Mouse (Mus musculus) E14TG2a.4 (cell line): Measurements from ENCODE around the gene Trabd2b.
A peak's percentile ranks its signal among the peaks of the same experiment; 100 is the strongest.

Source experiments
- H3K27me3 ChIP-seq: 2 replicates; pipeline ENCODE4 v1.6.1; 2014; ENCODE audit warnings: low read length, control low read depth; ENCODE audit not compliant: insufficient read depth
- H3K36me3 ChIP-seq: 2 replicates; pipeline ENCODE4 v1.6.1; 2014; ENCODE audit warnings: low read length, control low read depth; ENCODE audit not compliant: insufficient read depth
- H3K4me1 ChIP-seq: replicated peaks from 2 replicates; pipeline ENCODE4 v1.6.1; 2014; ENCODE audit warnings: low read depth, low read length, control low read depth
- H3K4me3 ChIP-seq: replicated peaks from 2 replicates; pipeline ENCODE4 v1.5.1; 2014; ENCODE audit warnings: mild to moderate bottlenecking, low read length
- H3K9me3 ChIP-seq: 2 replicates; pipeline ENCODE4 v1.6.1; 2014; ENCODE audit warnings: low read length, control low read depth
- CTCF ChIP-seq: conservative IDR thresholded peaks from 2 replicates; pipeline ENCODE4 v1.5.1; 2014; ENCODE audit warnings: low read length
- NANOG ChIP-seq: IDR thresholded peaks from 2 replicates; pipeline ENCODE4 v1.6.1; 2014; ENCODE audit warnings: borderline replicate concordance, low read length, mixed read lengths
- POU5F1 ChIP-seq: IDR thresholded peaks from 2 replicates; pipeline ENCODE4 v1.6.1; 2014; ENCODE audit warnings: low read length, borderline replicate concordance

The Trabd2b gene

DNA sequence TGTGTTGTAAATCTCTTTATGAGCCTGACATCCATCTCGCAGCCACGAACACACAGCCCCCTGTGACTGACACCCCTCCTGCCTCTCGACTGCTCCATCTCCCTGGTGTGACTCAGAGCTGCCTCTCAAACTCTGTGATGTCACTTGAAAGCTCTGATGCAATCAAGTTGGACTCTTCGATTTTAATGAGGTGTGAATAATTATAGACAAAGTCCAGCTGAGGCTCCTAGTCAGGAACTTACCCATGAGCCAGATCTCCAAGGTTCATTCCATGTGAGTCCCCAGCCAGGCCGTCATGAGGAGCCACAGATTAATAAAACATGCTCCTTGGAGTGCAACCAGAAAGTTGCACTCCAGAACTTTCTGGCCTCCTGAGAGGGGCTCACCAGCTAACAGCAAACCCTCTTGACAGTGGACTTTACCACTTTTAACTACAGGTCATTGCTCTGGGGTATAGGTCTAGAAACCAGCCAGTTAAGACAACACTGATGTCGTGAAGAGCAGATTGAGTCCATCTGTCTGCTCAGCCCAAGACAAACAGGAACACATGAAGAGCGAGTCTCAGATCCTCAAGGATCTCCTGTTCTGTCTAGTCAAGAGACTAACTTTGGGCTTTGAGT lies 221.3 kb downstream of the Trabd2b start:
- Histone ChIP-seq H3K36me3 (no peaks in the 10 kb centered on the region), H3K4me3 (no peak overlapping the region), H3K9me3 (peaks cover 7% of the 10 kb centered on the region), H3K4me1 (no peaks in the 10 kb centered on the region), H3K27me3 (no peaks in the 10 kb centered on the region; the same call in 1 of the 2 replicates)
- TF ChIP-seq CTCF (no peak), NANOG (no peak), POU5F1 (no peak)

DNA sequence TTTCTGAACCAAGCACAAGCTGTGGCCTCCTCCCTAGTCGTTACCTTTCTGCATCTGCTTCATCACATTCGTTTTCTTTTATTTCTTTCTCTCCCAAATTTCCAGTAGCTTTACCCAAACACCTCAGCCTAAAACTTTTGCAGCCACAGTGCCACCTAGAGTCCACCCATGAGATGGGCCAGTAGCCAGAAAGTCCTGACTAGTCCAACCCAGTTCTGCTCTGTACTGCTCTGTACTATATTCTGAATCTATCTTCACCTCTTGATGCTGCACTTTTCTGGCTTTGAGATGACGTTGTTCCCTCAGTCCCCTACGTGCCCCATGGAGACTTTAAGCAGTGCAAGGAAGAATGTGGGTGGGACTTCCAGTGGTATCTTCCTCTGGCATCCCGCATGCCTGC lies 229.4 kb downstream of the Trabd2b start:
- Histone ChIP-seq H3K27me3 (0 out of 2 replicates have a peak, but pooled peaks cover 13% of the 10 kb centered on the region), H3K4me3 (no peak overlapping the region), H3K9me3 (peaks cover 14% of the 10 kb centered on the region), H3K4me1 (no peaks in the 10 kb centered on the region), H3K36me3 (no peaks in the 10 kb centered on the region)
- TF ChIP-seq NANOG (no peak), CTCF (peak; percentile 62), POU5F1 (no peak)

DNA sequence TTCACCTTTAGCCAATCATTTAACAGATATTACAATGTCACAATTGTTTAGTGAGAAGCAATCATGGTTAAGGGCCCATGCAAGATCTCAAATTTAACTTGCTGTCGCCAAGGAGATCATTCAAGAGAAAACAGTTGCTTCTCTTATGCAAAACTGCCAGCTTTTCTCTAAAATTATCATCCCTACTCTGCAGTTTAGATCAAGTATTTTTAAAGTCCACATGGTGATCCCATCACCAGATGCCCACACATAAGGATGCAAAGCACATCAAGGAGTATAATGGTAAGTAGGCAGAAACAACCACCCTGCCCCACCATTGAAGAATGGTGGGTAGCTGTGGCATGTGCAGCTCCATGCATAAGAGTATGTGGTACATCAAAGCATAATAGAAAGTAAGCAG lies 229.8 kb downstream of the Trabd2b start:
- H3K4me1 ChIP-seq: no peaks in the 10 kb centered on the region
- H3K4me3 ChIP-seq: no peak overlapping the region
- H3K9me3 ChIP-seq: peaks cover 14% of the 10 kb centered on the region
- TF ChIP-seq POU5F1 (no peak), CTCF (no peak), NANOG (no peak)
- H3K36me3 ChIP-seq: no peaks in the 10 kb centered on the region
- 0 out of 2 replicates have a peak, but pooled peaks cover 13% of the 10 kb centered on the region for H3K27me3 ChIP-seq

DNA sequence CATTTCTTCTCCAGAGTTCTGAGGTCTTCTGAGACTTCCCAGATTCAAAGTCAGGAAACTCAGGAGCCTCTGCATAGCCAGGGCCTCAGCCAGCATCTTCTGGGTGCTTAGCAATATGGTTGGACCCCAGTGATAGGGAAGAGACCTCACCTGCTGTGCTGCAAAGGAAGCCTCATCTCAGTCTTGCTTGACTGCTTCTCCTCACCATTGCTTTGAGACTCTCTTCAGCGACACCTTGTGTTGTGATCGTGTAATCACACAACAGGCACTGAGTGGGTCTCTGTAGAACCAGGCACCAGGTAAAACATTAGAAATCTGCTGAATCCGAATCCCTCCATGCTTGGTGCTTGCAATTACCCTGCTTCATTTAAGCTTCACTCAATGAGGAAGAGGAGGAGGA lies 230.6 kb downstream of the Trabd2b start:
- Histone ChIP-seq H3K27me3 (0 out of 2 replicates have a peak, but pooled peaks cover 13% of the 10 kb centered on the region), H3K9me3 (peaks cover 12% of the 10 kb centered on the region), H3K4me3 (no peak overlapping the region), H3K4me1 (no peaks in the 10 kb centered on the region), H3K36me3 (no peaks in the 10 kb centered on the region)
- TF ChIP-seq CTCF (peak; percentile 37), POU5F1 (no peak)

DNA sequence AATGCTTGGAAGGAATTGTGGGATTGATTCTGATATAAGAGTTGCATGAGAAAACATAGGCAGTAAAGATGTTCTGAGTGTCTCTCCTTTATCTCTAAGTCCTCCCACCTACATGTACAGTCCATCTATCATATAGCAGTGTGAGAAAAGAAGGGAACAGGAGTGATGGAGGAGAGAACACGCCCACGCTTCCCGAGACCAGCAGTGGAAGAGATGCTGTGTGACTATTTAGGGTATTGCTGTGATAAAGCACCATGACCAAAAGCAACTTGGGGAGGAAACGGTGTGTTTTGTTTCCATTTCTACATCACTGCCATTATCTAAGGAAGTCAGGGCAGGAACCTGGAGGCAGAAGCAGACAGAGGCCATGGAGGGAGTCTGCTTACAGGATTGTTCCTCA lies 235.9 kb downstream of the Trabd2b start:
- Histone ChIP-seq H3K27me3 (peaks cover 31% of the 10 kb centered on the region), H3K4me1 (no peaks in the 10 kb centered on the region), H3K9me3 (no peaks in the 10 kb centered on the region), H3K36me3 (no peaks in the 10 kb centered on the region), H3K4me3 (no peak overlapping the region)
- TF ChIP-seq NANOG (no peak), POU5F1 (no peak), CTCF (no peak)

DNA sequence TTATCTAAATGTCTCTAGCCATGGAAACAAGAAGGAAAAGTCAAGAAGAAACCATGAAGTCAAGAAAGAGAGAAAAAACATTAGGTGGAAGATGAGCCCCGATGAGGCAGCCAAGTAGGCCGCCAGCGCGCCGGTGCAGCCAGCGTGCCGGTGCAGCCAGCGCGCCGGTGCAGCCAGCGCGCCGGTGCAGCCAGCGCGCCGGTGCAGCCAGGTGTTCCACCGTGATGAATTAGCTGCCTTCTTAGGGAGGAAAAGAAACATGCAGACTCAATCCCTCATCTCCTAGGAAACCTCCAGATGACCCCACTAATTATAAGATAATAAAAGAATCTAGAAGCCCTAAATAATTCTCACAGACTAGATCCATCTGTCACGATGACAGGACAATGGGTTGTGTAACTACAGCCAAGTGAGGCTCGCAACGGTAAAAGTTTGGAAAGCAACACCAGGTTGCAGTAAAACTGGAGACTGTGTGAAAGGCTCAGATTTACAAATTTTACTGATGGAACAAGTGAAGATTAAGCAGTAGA lies 237.2 kb downstream of the Trabd2b start:
- Histone ChIP-seq H3K9me3 (no peaks in the 10 kb centered on the region), H3K27me3 (peaks cover 40% of the 10 kb centered on the region)
- no peak for TF ChIP-seq CTCF
- no peak for TF ChIP-seq POU5F1
- no peak for TF ChIP-seq NANOG

DNA sequence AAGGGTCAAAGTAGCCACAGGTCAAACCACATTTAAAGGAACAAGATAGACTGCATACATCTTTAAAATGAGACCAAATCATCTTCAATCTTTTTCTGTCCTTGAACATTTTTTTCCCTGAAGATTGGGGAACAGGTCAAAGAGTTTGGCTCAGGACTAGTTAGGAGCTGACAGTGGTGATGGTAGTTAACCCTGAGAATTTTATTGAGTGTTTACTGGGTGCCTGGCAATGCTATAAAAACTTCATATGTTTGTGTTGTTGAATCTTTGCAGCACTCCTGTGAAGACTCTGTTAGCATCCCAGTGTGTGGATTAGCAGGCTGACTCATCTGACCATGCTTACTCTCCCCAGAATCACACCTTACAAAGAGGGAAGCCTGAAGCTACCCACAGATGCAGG lies 238.8 kb downstream of the Trabd2b start:
- H3K9me3 ChIP-seq: no peaks in the 10 kb centered on the region; the same call in 1 of the 2 replicates
- H3K36me3 ChIP-seq: no peaks in the 10 kb centered on the region
- peaks cover 46% of the 10 kb centered on the region for H3K27me3 ChIP-seq
- TF ChIP-seq POU5F1: no peak
- TF ChIP-seq NANOG: no peak
- TF ChIP-seq CTCF: no peak
- H3K4me1 ChIP-seq: peaks cover 9% of the 10 kb centered on the region
- H3K4me3 ChIP-seq: no peak overlapping the region

More for the DNA sequence above, 237.2 kb downstream of the Trabd2b start:
- Histone ChIP-seq H3K36me3 (no peaks in the 10 kb centered on the region), H3K4me3 (no peak overlapping the region), H3K4me1 (peaks cover 2% of the 10 kb centered on the region; the same call in 1 of the 2 replicates)

DNA sequence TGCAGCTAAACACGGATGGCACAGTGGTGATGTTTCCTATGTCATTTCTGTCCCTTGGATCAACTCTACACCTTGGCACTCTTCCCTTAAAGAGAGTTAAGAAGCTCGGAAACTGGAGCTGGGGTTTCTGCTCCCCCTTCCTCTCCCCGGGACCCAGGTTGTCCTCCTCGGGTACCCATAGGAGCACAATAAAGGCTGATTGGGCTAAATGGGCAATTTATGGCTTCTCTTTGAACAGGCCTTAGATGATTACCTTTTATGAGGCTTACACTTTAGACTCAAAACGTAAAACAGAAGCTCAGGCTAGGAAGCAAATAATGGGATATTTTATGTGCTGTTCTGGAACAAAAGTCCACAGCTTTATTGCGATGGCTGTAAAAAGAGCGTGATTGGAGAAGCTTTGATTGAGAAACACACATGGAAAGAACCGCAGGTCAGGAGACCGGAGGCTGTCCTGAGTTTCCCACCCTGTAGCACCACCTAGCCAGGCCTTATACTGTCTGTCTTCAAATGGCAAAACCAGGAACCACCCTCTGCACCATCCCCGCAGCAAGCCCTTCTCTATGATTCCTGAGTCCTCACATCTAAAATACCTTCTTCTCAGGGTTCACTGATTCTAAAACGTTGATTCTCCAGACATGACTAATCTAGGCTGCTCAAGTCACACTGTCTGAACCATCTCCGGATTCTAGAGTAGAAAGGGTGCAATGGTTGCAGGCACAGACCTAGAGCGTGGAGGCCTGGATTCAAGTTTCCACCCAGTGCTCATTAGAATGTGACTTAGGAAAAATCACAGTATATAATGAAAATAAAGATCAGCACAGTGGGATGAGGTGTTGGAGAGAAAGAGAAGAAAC lies 240.5 kb downstream of the Trabd2b start:
- H3K4me3 ChIP-seq: no peak overlapping the region
- peaks cover 9% of the 10 kb centered on the region for H3K4me1 ChIP-seq
- H3K36me3 ChIP-seq: no peaks in the 10 kb centered on the region
- no peaks in the 10 kb centered on the region; the same call in 1 of the 2 replicates for H3K9me3 ChIP-seq
- no peak for TF ChIP-seq CTCF
- no peak for TF ChIP-seq POU5F1
- no peak for TF ChIP-seq NANOG
- peaks cover 62% of the 10 kb centered on the region for H3K27me3 ChIP-seq
